Mouse (Mus musculus) cerebellum, adult 9-10 months (tissue): Measurements from ENCODE around the gene Gm28305.

Experiments
- DNase-seq: peaks from one replicate; pipeline ENCODE4 v3.0.0; 2022

Gm28305 gene

GRCm38 (mm10) chr9:104070863-104071604 lies 30.6 kb downstream of the Gm28305 start:
- no peak for DNase-seq

GRCm38 (mm10) chr9:104075808-104076207 lies 35.3 kb downstream of the Gm28305 start:
- peak; percentile 18 for DNase-seq

GRCm38 (mm10) chr9:104078780-104079179 lies 38.3 kb downstream of the Gm28305 start:
- no peak for DNase-seq

- DNase-seq: peak; percentile 24
These were observed 38.9 kb downstream of the Gm28305 start for GRCm38 (mm10) chr9:104079379-104079778.

- DNase-seq: no peak
These were observed 39.6 kb downstream of the Gm28305 start for GRCm38 (mm10) chr9:104080038-104080437.

- DNase-seq: no peak
These were observed 45.4 kb downstream of the Gm28305 start for GRCm38 (mm10) chr9:104085730-104086429.

- DNase-seq: no peak
These were observed 48.1 kb downstream of the Gm28305 start for GRCm38 (mm10) chr9:104088555-104088954.

GRCm38 (mm10) chr9:104092945-104093344 lies 52.5 kb downstream of the Gm28305 start:
- no peak for DNase-seq

- no peak for DNase-seq
These were observed 57.8 kb downstream of the Gm28305 start for GRCm38 (mm10) chr9:104098256-104098655.

- no peak for DNase-seq
These were observed 58.6 kb downstream of the Gm28305 start for GRCm38 (mm10) chr9:104099060-104099459.

GRCm38 (mm10) chr9:104100822-104101221 lies 60.4 kb downstream of the Gm28305 start:
- DNase-seq: no peak

- no peak for DNase-seq
These were observed 61.0 kb downstream of the Gm28305 start for GRCm38 (mm10) chr9:104101458-104101857.

GRCm38 (mm10) chr9:104102301-104102700 lies 61.8 kb downstream of the Gm28305 start:
- DNase-seq: no peak

- DNase-seq: peak; percentile 28
These were observed 62.4 kb downstream of the Gm28305 start for GRCm38 (mm10) chr9:104102901-104103300.

GRCm38 (mm10) chr9:104104986-104105385 lies 64.5 kb downstream of the Gm28305 start:
- no peak for DNase-seq

GRCm38 (mm10) chr9:104106930-104107329 lies 66.5 kb downstream of the Gm28305 start:
- DNase-seq: no peak

GRCm38 (mm10) chr9:104107482-104107881 lies 67.0 kb downstream of the Gm28305 start:
- no peak for DNase-seq

GRCm38 (mm10) chr9:104108571-104109143 lies 68.2 kb downstream of the Gm28305 start:
- DNase-seq: no peak

GRCm38 (mm10) chr9:104109151-104109550 lies 68.7 kb downstream of the Gm28305 start:
- DNase-seq: no peak

GRCm38 (mm10) chr9:104123101-104123500 lies 82.6 kb downstream of the Gm28305 start:
- DNase-seq: no peak

GRCm38 (mm10) chr9:104123622-104124021 lies 83.2 kb downstream of the Gm28305 start:
- DNase-seq: peak; percentile 12
